Mouse (Mus musculus): Measurements from ENCODE around the gene Bnipl. TPM values are rescaled to one million over a fixed set of nuclear protein-coding genes. Genes with fewer than 3 reads are reported as not detected.

Gene Bnipl
- polyA plus RNA-seq, 1 experiment from 2014 or later = 0.29 TPM

- Histone ChIP-seq H3K27ac (replicated peaks) (no peak overlapping the region), H3K4me1 (peaks cover 12% of the 10 kb centered on the region), H3K9ac (replicated peaks) (no peak overlapping the region), H3K36me3 (no peaks in the 10 kb centered on the region), H3K27me3 (replicated peaks) (no peaks in the 10 kb centered on the region), H3K4me3 (replicated peaks) (no peak overlapping the region), H3K4me2 (no peak overlapping the region), H3K9me3 (replicated peaks) (no peaks in the 10 kb centered on the region)
- WGBS = 86% methylated on average over 5 of the region's 5 CpGs
- ATAC-seq (ENCODE audit: low FRiP score) = no peak
These were observed 25.5 kb upstream of the Bnipl start for GRCm38 (mm10) chr3:95276428-95276934.

- ATAC-seq (ENCODE audit: low FRiP score) = no peak
- H3K27me3 ChIP-seq (replicated peaks) = no peaks in the 10 kb centered on the region
- H3K4me1 ChIP-seq = peaks cover 6% of the 10 kb centered on the region
- WGBS = 84% methylated on average over 6 of the region's 6 CpGs
- H3K4me3 ChIP-seq (replicated peaks) = no peak overlapping the region
- no peak overlapping the region for H3K9ac ChIP-seq (replicated peaks)
- H3K36me3 ChIP-seq = no peaks in the 10 kb centered on the region
- no peak overlapping the region for H3K4me2 ChIP-seq
- H3K9me3 ChIP-seq (replicated peaks) = no peaks in the 10 kb centered on the region
- no peak overlapping the region for H3K27ac ChIP-seq (replicated peaks)
These were observed 24.2 kb upstream of the Bnipl start for GRCm38 (mm10) chr3:95275161-95275560.

- H3K4me3 ChIP-seq (replicated peaks) = no peak overlapping the region
- H3K36me3 ChIP-seq = no peaks in the 10 kb centered on the region; the same call in 1 of the 2 replicates
- no peaks in the 10 kb centered on the region for H3K27me3 ChIP-seq (replicated peaks)
- no peak overlapping the region for H3K9ac ChIP-seq (replicated peaks)
- no peak overlapping the region for H3K4me2 ChIP-seq
- ATAC-seq (ENCODE audit: low FRiP score) = no peak
- no peaks in the 10 kb centered on the region; the same call in 1 of the 2 replicates for H3K4me1 ChIP-seq
- no peaks in the 10 kb centered on the region for H3K9me3 ChIP-seq (replicated peaks)
- H3K27ac ChIP-seq (replicated peaks) = no peak overlapping the region
- 92% methylated on average over 4 of the region's 4 CpGs for WGBS
These were observed 23.5 kb upstream of the Bnipl start for GRCm38 (mm10) chr3:95274453-95274852.

GRCm38 (mm10) chr3:95273471-95273870 is 22.5 kb upstream of the Bnipl start:
- Histone ChIP-seq H3K9ac (replicated peaks) (no peak overlapping the region), H3K4me1 (no peaks in the 10 kb centered on the region; the same call in 1 of the 2 replicates), H3K9me3 (replicated peaks) (no peaks in the 10 kb centered on the region), H3K4me2 (no peak overlapping the region), H3K4me3 (replicated peaks) (no peak overlapping the region), H3K36me3 (peaks cover 5% of the 10 kb centered on the region; the same call in 1 of the 2 replicates), H3K27me3 (replicated peaks) (no peaks in the 10 kb centered on the region), H3K27ac (replicated peaks) (no peak overlapping the region)
- 93% methylated on average over 5 of the region's 5 CpGs for WGBS
- no peak for ATAC-seq (ENCODE audit: low FRiP score)

GRCm38 (mm10) chr3:95270766-95271364 is 19.9 kb upstream of the Bnipl start:
- H3K36me3 ChIP-seq = peaks cover 27% of the 10 kb centered on the region
- no peak for ATAC-seq (ENCODE audit: low FRiP score)
- H3K4me1 ChIP-seq = no peaks in the 10 kb centered on the region
- WGBS = 83% methylated on average over 12 of the region's 12 CpGs
- no peaks in the 10 kb centered on the region for H3K9me3 ChIP-seq (replicated peaks)
- H3K27me3 ChIP-seq (replicated peaks) = no peaks in the 10 kb centered on the region
- no peak overlapping the region for H3K27ac ChIP-seq (replicated peaks)
- no peak overlapping the region for H3K9ac ChIP-seq (replicated peaks)
- no peak overlapping the region for H3K4me2 ChIP-seq
- H3K4me3 ChIP-seq (replicated peaks) = no peak overlapping the region

GRCm38 (mm10) chr3:95269789-95270188 is 18.8 kb upstream of the Bnipl start:
- Histone ChIP-seq H3K27ac (replicated peaks) (no peak overlapping the region), H3K4me1 (no peaks in the 10 kb centered on the region), H3K9ac (replicated peaks) (no peak overlapping the region), H3K4me3 (replicated peaks) (no peak overlapping the region), H3K27me3 (replicated peaks) (no peaks in the 10 kb centered on the region), H3K36me3 (peaks cover 35% of the 10 kb centered on the region), H3K4me2 (no peak overlapping the region), H3K9me3 (replicated peaks) (no peaks in the 10 kb centered on the region)
- ATAC-seq (ENCODE audit: low FRiP score) = no peak
- WGBS = 86% methylated on average over 5 of the region's 5 CpGs

GRCm38 (mm10) chr3:95267855-95268254 is 16.9 kb upstream of the Bnipl start:
- peaks cover 47% of the 10 kb centered on the region for H3K36me3 ChIP-seq
- no peaks in the 10 kb centered on the region for H3K9me3 ChIP-seq (replicated peaks)
- no peaks in the 10 kb centered on the region for H3K27me3 ChIP-seq (replicated peaks)
- ATAC-seq (ENCODE audit: low FRiP score) = no peak
- H3K9ac ChIP-seq (replicated peaks) = no peak overlapping the region
- H3K27ac ChIP-seq (replicated peaks) = no peak overlapping the region
- H3K4me1 ChIP-seq = no peaks in the 10 kb centered on the region
- no peak overlapping the region for H3K4me3 ChIP-seq (replicated peaks)
- H3K4me2 ChIP-seq = no peak overlapping the region

GRCm38 (mm10) chr3:95266052-95266451 is 15.1 kb upstream of the Bnipl start:
- ATAC-seq (ENCODE audit: low FRiP score) = no peak
- Histone ChIP-seq H3K27me3 (replicated peaks) (no peaks in the 10 kb centered on the region), H3K4me3 (replicated peaks) (no peak overlapping the region), H3K36me3 (peaks cover 63% of the 10 kb centered on the region), H3K4me2 (no peak overlapping the region), H3K4me1 (no peaks in the 10 kb centered on the region), H3K27ac (replicated peaks) (no peak overlapping the region), H3K9me3 (replicated peaks) (no peaks in the 10 kb centered on the region), H3K9ac (replicated peaks) (no peak overlapping the region)
- WGBS = 98% methylated on average over 3 of the region's 3 CpGs

GRCm38 (mm10) chr3:95264724-95265123 is 13.7 kb upstream of the Bnipl start:
- no peak overlapping the region for H3K4me2 ChIP-seq
- no peak for ATAC-seq (ENCODE audit: low FRiP score)
- H3K9me3 ChIP-seq (replicated peaks) = no peaks in the 10 kb centered on the region
- H3K27me3 ChIP-seq (replicated peaks) = no peaks in the 10 kb centered on the region
- H3K4me1 ChIP-seq = no peaks in the 10 kb centered on the region
- H3K4me3 ChIP-seq (replicated peaks) = no peak overlapping the region
- peaks cover 74% of the 10 kb centered on the region for H3K36me3 ChIP-seq
- no peak overlapping the region; the same call in 1 of the 2 replicates for H3K9ac ChIP-seq (replicated peaks)
- H3K27ac ChIP-seq (replicated peaks) = no peak overlapping the region
- WGBS = 48% methylated on average over 1 of the region's 1 CpGs

GRCm38 (mm10) chr3:95263089-95263739 is 12.2 kb upstream of the Bnipl start:
- Histone ChIP-seq H3K4me1 (no peaks in the 10 kb centered on the region), H3K27ac (replicated peaks) (no peak overlapping the region), H3K4me2 (no peak overlapping the region), H3K27me3 (replicated peaks) (no peaks in the 10 kb centered on the region), H3K36me3 (peaks cover 83% of the 10 kb centered on the region), H3K4me3 (replicated peaks) (no peak overlapping the region), H3K9me3 (replicated peaks) (no peaks in the 10 kb centered on the region), H3K9ac (replicated peaks) (no peak overlapping the region)
- 55% methylated on average over 11 of the region's 11 CpGs for WGBS
- no peak for ATAC-seq (ENCODE audit: low FRiP score)

- H3K27ac ChIP-seq (replicated peaks) = no peak overlapping the region
- no peaks in the 10 kb centered on the region for H3K27me3 ChIP-seq (replicated peaks)
- H3K4me2 ChIP-seq = no peak overlapping the region
- H3K4me1 ChIP-seq = no peaks in the 10 kb centered on the region
- H3K4me3 ChIP-seq (replicated peaks) = no peak overlapping the region
- WGBS = 97% methylated on average over 4 of the region's 4 CpGs
- H3K9me3 ChIP-seq (replicated peaks) = no peaks in the 10 kb centered on the region
- H3K36me3 ChIP-seq = peaks cover 84% of the 10 kb centered on the region
- no peak for ATAC-seq (ENCODE audit: low FRiP score)
- H3K9ac ChIP-seq (replicated peaks) = no peak overlapping the region
These were observed 11.0 kb upstream of the Bnipl start for GRCm38 (mm10) chr3:95261975-95262374.

GRCm38 (mm10) chr3:95256931-95257330 is 5.9 kb upstream of the Bnipl start:
- no peaks in the 10 kb centered on the region for H3K4me1 ChIP-seq
- no peaks in the 10 kb centered on the region for H3K27me3 ChIP-seq (replicated peaks)
- H3K4me3 ChIP-seq (replicated peaks) = no peak overlapping the region
- ATAC-seq (ENCODE audit: low FRiP score) = no peak
- WGBS = 78% methylated on average over 5 of the region's 5 CpGs
- H3K9me3 ChIP-seq (replicated peaks) = no peaks in the 10 kb centered on the region
- H3K4me2 ChIP-seq = no peak overlapping the region
- no peak overlapping the region for H3K27ac ChIP-seq (replicated peaks)
- H3K9ac ChIP-seq (replicated peaks) = no peak overlapping the region
- H3K36me3 ChIP-seq = peaks cover 81% of the 10 kb centered on the region
